Mouse (Mus musculus) cerebellum, postnatal 25 days (tissue): ENCODE measurements at regions not wholly inside any gene's neighbourhood (a gene's known extent, or its start where the extent isn't known, plus 50 kb on each side); places are given as distances from the start of the nearest gene placed in this dataset.

Experiments used
- DNase-seq, 2 experiments: peaks; one replicate each; pipeline ENCODE4 v3.0.0; 2021; ENCODE audit warnings: mixed read lengths in 2 of 2

DNA sequence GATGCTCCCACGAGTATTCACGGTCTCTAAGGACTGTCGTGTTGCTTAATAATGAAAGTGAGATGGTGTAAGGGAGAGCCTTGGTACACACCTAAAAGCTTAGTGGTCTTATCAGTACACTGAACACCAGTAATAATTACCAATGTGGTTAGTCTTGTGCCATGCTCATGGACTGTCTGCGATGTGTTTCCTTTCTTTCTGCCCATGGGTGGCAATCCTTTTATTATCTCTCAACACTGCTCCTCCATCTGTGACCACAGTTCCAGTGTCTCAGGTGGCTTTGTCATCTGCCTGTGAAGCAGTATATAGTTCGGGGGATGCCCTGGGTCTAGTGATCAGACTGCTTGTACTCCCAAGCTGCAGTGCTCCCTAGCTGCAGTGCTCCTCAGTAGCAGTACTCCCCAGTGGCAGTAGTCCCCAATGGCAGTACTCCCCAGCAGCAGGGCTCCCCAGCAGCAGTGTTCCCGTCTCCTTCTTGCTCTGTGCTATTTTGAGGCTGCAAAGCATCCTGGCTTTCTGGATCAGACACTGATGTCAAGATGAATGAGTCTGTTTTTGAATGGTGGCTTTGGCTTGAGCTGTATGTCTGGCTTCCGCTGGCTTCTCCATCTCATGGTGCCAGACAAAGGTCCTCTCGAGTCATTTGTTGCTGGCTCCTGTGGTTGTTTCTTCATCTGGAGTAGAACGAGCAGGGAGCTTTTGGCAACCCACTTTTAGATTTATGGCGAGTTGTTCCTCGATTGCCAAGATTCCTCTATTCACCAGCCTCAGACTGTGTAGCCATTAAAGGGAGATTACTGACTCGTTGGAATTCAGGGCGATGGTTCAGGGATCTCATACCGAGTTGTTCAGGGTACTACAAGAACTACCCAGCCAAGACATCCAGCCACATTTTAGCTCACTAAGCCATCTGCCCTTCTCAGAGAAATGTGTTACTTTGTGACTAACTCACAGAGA lies 88.4 kb upstream of the Plxnc1 start:
- DNase-seq = no peak

- no peak for DNase-seq
These were observed 86.7 kb upstream of the Plxnc1 start for GRCm38 (mm10) chr10:95031371-95031770.

DNA sequence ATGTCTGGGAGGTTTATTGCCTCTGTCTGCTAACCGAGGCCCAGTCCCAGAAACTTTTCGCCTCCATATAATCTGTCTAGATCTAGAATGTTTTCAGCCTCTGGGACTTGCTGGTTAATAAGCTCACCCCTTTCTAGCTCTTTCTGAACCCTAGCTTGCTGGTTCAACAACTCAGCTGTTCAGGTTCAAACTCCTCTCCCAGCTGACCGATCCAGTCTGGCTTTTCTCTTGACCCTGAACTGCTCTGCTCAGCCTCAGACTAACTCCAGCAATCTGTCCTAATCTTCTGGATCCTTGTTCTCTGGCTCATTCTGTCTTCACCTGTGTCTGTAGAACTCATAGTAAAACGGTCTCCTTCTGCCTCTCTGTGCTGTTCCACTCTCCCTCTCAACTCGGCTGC lies 86.2 kb upstream of the Plxnc1 start:
- DNase-seq = no peak

- no peak for DNase-seq
These were observed 84.9 kb upstream of the Plxnc1 start for GRCm38 (mm10) chr10:95029554-95029953.

DNA sequence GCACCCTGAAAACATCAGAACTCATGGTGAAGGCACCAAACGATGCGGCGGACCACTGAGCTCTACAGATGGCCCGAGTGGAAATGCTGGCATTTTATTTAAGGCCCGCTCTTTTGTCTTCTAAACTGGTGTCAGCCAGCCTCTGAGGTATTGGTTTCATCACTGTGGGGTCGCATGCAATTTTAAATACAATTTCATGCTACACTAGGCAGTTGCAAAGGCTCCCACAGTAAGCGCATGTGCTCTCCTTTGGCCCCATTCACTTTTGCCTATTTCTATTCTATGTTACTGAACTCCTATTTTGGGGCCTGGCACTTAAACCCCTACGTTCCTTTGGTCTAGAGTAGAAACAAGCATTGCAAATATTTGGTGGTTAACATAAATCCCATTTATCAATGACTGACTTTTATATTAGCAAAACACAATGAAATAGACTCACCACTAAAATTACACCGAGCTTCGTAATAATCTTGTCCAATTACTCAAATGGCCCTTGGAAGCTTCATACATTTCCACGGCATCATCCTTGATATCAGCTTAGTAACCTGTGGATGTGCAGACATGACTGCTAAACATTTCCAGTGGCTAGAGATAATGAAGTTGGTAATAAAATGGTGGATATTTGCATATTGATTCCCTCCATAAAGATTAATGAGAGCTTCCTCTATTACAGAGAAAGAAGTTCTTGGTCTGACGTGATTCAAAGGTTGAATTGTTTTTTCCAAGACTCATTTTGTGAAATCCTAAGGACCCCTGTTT lies 81.1 kb upstream of the Plxnc1 start:
- no peak for DNase-seq

DNA sequence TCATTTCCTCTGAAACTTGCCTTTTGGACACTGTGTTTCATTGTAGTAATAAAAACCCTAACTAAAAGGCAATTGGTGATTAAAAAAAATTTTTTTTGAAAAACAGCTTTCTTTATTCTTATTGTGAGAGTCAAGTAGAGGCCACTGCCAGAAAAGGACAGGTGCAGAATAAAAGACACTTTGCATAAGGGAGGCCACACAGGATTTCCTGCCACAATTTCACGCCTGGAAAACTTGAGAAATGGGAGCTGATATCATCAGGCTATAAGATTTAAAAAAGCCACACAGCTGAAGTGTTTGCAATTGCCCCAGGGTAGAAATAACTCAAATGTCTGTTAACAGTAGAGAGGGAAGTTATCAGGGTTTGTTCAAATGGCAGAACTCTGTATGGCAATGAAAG lies 76.6 kb upstream of the Plxnc1 start:
- DNase-seq = no peak

- DNase-seq = no peak
These were observed 72.3 kb upstream of the Plxnc1 start for GRCm38 (mm10) chr10:95016896-95017295.

- DNase-seq = peak; percentile 38 to 59
These were observed 70.8 kb upstream of the Plxnc1 start for GRCm38 (mm10) chr10:95015298-95015951.

- peak; percentile 64 to 77 for DNase-seq
These were observed 69.3 kb upstream of the Plxnc1 start for GRCm38 (mm10) chr10:95013946-95014345.

DNA sequence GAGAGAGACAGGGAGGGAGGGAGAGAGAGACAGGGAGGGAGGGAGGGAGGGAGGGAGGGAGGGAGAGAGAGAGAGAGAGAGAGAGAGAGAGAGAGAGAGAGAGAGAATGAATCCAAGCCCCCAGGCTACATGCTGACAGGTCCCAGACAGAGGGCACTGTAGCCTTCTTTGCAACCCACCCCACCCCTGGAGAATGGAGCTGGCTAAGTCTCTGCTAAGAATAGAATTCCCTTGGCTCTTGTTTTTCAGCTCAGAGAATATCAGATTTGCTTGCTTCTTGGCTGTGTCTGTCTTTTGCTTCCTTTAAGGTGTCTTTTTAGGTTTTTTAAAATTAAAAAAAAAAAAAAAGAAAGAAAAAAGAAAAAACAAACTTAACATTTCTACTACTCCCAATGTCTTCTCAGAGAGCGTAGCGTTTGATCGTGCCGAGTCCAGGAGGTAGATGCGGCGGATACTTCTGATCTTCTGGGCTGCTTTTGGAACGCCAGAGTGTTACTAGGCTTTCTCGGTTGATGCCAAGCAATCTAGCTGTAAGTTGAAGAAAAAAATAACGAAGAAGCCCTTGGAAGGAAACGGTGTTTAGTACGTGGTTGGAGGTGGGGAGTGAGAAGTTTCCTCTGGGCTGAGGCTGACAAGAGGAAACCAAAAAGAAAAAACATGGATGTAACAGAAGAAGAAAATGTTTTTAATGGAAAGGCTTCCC lies 68.7 kb upstream of the Plxnc1 start:
- no peak for DNase-seq

- no peak for DNase-seq
These were observed 65.7 kb upstream of the Plxnc1 start for GRCm38 (mm10) chr10:95010333-95010732.

- no peak for DNase-seq
These were observed 64.4 kb upstream of the Plxnc1 start for GRCm38 (mm10) chr10:95009081-95009480.

- no peak for DNase-seq
These were observed 59.6 kb upstream of the Plxnc1 start for GRCm38 (mm10) chr10:95004065-95004763.

DNA sequence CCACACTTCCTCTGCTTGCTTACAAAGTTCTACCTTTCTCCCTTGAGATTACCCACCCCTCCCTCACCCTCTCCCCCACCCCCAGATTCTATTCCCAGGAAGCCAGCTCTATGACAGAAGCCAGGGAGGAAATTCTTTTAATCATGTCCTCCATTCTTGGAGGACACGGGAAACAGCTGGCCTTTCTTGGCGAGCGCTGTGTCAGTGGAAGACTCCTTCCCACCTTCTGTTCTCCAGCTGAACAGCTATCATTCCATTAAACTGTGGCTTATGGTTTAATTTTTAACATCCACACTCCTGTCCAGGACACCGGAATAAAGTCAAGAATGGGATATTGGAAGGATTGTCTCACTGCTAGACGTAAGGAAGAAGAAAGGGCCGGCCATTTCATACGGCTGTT lies 59.0 kb upstream of the Plxnc1 start:
- no peak for DNase-seq

DNA sequence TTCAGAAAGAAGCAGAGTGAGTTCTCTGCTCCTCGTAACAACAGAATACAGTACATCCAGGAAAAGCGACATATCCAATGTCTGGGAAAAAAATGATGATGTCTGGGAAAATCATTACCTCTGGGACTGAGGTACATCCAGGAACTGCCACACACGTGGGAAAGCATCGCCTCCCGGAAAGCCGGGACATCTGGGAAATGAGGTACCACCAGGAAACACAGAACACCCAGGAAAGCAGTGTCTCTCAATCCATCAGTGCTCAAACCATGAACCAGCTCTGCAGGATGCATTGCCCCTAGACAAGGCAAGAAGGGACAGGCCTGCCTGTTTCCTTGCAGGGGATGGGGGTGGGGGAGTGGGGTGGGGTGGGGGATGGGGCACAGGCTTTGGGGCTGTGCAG lies 57.0 kb upstream of the Plxnc1 start:
- DNase-seq = no peak

DNA sequence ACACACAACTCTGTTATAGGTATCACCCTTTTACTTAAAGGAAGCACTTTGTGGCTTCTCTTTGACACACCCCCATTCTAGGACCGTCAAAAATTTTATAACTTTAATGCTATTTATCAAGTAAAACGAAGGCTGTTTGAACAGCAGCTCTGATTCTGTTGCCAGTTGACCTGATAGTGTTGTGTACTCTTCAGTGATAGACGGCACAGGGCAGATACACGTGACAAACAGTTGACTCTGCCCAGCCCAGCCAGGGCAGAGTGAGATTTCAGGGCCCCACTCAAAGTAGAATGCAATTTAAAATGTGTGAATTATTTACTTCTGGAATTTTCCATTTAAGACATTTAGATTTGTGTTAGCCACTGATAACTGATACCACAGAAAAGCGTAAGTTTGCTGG lies 55.1 kb upstream of the Plxnc1 start:
- DNase-seq = no peak
